Mouse (Mus musculus): Measurements from ENCODE around the gene Il3.

DNA sequence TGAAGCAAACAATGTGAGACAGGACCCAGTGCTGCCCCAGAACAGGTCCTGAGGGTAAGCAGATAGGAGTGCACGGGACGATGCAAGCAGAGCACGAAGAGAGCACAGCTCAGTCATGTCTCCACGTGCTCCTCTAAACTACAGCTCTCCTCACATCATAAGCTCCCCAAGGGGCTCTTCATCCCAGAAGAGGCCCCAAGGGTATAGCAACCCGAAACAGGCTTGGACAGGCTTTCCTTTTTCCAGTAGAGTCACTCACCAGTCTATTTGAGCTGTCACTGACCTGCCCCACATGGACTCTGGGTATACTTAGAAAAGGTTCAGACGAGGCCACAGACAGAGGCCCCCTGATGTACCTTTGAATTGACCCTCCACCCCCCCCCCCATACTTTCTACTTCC, 22.6 kb downstream of the Il3 start:
- TF ChIP-seq CTCF (IDR thresholded peaks at IDR 0.05; ENCODE audit: low read depth): no peak
- no peak for TF ChIP-seq EP300 (IDR thresholded peaks at IDR 0.05; ENCODE audit: low read depth)
